Mouse (Mus musculus): ENCODE results near the gene Jag2.

Jag2 gene

DNA sequence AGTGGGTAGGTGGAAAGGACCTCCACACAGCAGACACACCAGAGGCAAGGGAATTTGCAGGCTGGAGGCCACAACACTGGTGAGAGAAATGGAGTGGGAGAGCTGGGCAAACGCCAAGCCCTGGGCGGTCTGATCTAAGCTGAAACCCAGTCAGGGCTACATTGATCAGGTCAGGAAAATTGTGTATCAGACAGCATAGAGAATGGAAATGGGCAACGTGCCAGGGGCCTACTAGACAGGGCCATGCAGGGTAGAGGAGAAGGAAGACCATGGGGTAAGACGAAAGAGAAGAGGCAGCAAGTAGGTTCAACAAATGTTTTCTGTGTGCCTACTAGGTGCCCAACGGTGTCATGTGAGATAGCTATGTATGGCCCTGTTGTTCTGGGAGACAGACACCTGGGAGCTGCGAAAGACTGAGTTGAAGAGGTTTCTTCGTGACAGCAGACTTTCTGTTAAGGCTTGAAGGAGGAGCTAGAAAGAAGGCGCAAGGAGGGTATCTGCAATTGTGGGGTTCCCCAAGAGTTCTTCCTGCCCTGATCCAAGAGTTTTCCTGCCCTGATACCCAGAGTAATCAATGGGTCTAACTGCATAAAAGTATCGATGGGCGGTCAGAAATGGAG lies 11.7 kb upstream of the Jag2 start:
- DNase-seq (ENCODE audit: low spot score in 2 of 2): no peak

DNA sequence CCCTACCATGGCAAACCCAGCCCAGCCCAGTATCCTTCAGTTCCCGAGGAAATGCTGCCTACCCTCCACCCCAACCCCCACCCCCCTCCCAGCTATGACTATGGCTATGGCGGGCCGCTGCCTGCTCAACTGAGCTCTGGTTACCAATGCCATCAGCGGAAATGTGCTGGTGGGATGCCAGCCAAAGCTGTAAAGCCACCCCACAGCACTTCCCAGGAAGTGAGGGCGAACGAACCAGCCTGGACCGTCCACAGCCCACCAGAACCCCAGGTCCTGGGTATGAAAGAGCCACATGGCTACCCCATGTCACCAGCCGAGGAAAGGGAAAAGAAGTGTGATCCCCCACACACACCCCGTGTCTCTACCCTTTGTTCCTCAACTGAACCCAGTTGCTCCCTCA lies 11.1 kb upstream of the Jag2 start:
- no peak for DNase-seq (ENCODE audit: low spot score in 2 of 2)

- no peak for DNase-seq (ENCODE audit: low spot score in 2 of 2)
These were observed 10.7 kb upstream of the Jag2 start for GRCm38 (mm10) chr12:112940238-112940637.

- no peak for DNase-seq (ENCODE audit: low spot score in 2 of 2)
These were observed 9.4 kb upstream of the Jag2 start for GRCm38 (mm10) chr12:112938873-112939565.

DNA sequence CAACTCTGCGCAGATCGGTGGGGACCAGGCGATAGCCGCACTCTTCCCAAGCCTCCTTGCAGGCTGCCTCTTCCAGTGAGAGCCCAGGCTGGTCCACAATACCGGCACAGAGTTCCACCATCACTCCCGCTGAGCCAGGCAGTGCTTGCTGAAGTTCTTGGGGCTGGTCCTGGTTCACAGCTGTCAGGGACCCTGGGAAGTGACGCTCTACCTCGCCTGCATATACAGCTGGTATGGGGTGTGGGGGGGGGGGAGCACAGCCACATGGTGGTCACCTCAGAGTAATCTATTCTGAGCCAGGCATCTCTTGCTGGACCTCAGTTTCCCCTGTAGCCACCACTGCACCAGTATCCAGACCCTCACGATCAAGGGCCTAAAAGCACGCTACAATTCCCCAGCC lies 8.8 kb upstream of the Jag2 start:
- no peak for DNase-seq (ENCODE audit: low spot score in 2 of 2)

GRCm38 (mm10) chr12:112937906-112938305 lies 8.3 kb upstream of the Jag2 start:
- DNase-seq (ENCODE audit: low spot score in 2 of 2): no peak

DNA sequence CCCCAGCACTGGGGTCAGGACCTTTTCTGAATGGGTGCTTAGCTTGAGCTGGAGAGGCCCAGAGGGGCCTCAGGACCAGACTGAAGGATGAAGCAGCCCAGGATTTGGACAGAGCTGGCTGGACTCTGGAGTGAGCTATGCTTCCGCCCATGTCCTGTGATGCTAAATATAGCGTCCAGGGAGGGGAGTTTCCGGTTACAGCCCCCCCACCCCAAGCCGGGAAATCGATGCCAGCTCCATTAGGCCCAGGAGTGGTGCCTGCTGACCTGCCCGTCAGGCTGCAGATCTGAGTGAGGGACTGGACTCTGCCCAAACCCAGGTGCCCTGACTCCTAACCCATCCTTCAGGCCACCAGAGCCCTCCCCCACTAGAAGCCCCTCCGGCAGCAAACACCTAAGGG lies 3.1 kb upstream of the Jag2 start:
- no peak for DNase-seq (ENCODE audit: low spot score in 2 of 2)

DNA sequence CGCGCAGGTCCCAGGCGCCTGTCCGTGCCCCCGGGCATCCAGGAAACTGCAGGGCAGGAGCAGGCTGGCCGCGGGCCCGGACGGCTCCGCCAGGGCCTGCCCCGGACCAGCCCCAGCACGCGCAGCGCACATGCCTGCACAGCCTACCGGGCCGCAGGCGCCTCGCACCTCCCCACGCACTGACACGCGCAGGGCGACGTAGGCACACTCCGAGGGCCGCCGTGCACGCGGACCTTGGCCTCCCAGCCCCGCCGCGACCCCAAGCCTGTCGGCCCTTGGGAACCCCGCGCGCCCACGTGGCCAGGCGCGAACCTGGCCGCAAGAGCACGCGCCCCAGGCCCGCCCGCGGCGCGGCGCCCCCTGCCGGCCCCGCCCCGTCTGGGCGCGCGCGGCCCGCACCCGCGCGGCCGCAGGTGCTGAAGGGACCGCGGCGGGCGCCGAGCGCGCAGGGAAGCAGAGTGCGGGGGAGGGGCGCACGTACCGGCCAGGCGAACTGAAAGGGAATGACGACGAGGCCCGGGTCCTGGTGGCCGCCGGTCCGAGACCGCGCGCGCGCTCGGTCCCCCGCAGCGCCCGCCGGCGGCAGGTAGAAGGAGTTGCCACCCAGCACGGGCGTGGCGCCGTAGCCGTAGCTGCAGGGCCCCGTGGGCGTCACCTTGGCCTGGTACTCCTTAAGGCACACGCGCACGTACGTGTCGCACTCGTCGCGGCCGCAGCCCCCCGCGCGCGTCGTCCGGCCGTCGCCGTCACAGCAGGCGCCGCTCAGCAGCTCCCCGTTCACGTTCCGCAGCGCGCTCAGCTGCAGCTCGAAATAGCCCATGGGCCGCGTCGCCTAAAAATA lies 955 bp downstream of the Jag2 start:
- no peak for DNase-seq (ENCODE audit: low spot score in 2 of 2)

GRCm38 (mm10) chr12:112927265-112927664 lies 2.3 kb downstream of the Jag2 start:
- no peak for DNase-seq (ENCODE audit: low spot score in 2 of 2)

GRCm38 (mm10) chr12:112925950-112926349 lies 3.6 kb downstream of the Jag2 start:
- DNase-seq (ENCODE audit: low spot score in 2 of 2): no peak

- DNase-seq (ENCODE audit: low spot score in 2 of 2): no peak
These were observed 7.0 kb downstream of the Jag2 start for GRCm38 (mm10) chr12:112922541-112922940.

GRCm38 (mm10) chr12:112921518-112921917 lies 8.1 kb downstream of the Jag2 start:
- no peak for DNase-seq (ENCODE audit: low spot score in 2 of 2)

- DNase-seq (ENCODE audit: low spot score in 2 of 2): no peak
These were observed 11.7 kb downstream of the Jag2 start for GRCm38 (mm10) chr12:112917906-112918305.

GRCm38 (mm10) chr12:112917486-112917885 lies 12.1 kb downstream of the Jag2 start:
- DNase-seq (ENCODE audit: low spot score in 2 of 2): peak; percentile 20 to 37

- no peak for DNase-seq (ENCODE audit: low spot score in 2 of 2)
These were observed 12.7 kb downstream of the Jag2 start for GRCm38 (mm10) chr12:112916698-112917400.

DNA sequence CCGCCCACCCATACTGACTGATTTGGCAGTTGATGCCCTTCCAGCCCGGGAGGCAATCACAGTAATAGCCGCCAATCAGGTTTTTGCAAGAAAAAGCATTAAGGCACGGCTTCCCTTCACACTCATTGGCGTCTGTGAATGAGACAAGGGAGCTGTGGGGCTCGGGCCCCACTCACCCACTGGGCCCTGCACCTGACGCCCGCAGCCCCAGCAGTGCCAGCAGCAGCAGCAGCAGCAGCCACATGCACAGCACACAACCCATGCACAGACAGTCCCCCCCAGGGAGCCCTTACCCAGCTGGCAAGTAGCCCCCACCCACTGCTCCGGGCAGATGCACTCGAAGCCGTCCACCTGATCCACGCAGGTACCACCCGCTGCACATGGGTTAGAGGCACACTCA lies 14.0 kb downstream of the Jag2 start:
- DNase-seq (ENCODE audit: low spot score in 2 of 2): no peak

GRCm38 (mm10) chr12:112914527-112914926 lies 15.0 kb downstream of the Jag2 start:
- DNase-seq (ENCODE audit: low spot score in 2 of 2): no peak

- DNase-seq (ENCODE audit: low spot score in 2 of 2): no peak
These were observed 16.4 kb downstream of the Jag2 start for GRCm38 (mm10) chr12:112912951-112913745.

DNA sequence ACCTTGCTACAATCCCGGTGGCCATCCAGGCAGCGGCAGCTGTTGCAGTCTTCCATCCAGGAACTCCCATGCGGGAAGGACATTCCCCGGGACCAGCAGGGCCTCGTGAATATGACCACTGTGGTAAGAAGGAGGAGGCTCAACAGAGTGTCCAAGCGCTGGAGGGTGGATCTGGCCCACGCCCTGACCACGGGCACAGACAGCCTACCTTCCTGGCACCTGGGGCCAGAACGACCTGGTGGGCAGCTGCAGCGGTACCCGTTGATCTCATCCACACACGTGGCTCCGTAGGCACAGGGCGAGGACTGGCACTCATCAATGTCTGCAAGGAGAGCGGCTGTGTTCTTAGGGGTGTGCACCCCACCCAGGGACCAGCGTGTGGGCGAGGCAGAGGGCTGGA lies 17.9 kb downstream of the Jag2 start:
- DNase-seq (ENCODE audit: low spot score in 2 of 2): no peak

GRCm38 (mm10) chr12:112908991-112909390 lies 20.6 kb downstream of the Jag2 start:
- no peak for DNase-seq (ENCODE audit: low spot score in 2 of 2)

DNA sequence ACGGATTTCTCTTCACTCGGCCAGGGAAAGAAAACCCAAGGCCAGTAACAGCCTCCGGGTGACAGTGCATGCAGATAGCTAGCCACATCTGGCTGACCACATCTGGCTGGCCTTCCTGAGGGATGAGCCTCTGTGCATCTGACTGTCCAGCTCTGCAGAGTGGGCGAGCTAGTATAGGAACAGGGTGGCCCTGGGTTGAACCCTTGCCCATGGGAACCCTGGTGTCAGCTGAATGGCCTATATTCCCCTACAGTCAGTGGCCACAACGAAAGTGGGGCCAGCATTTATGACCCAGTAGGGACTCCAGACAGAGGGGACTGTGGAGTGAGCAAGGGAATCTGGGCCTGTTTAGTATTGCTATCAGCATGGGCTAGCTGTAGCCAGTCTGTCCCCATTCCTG lies 24.6 kb downstream of the Jag2 start:
- no peak for DNase-seq (ENCODE audit: low spot score in 2 of 2)

Data from natural killer cell, adult 2 months (primary cell).